Mouse (Mus musculus) CH12.LX (cell line): ENCODE measurements at regions not wholly inside any gene's neighbourhood (a gene's known extent, or its start where the extent isn't known, plus 50 kb on each side); places are given as distances from the start of the nearest gene placed in this dataset.

Experiments
- DNase-seq: peaks from one replicate; pipeline ENCODE4 v3.0.0-alpha.2; 2013; ENCODE audit errors: extremely low read depth
- H3K27ac ChIP-seq: 2 replicates; pipeline ENCODE4 v1.5.1; 2012; ENCODE audit warnings: low read depth, mild to moderate bottlenecking, control low read depth, moderate library complexity; ENCODE audit not compliant: insufficient read depth
- H3K27me3 ChIP-seq: replicated peaks from 2 replicates; pipeline ENCODE3; 2012; ENCODE audit warnings: inconsistent platforms
- H3K36me3 ChIP-seq, 2 experiments: replicated peaks in 1 of 2; 2 replicates each; pipeline versions ENCODE3 to v1.6.1; 2012; ENCODE audit warnings: inconsistent platforms in 1 of 2, low read length in 1 of 2, mild to moderate bottlenecking in 1 of 2, mixed read lengths in 1 of 2, moderate library complexity in 1 of 2; ENCODE audit not compliant: control insufficient read depth in 1 of 2, insufficient read depth in 1 of 2
- H3K4me1 ChIP-seq, 2 experiments: 2 replicates each; pipeline ENCODE4 v1.6.1; 2012; ENCODE audit warnings: inconsistent platforms in 1 of 2, moderate library complexity in 1 of 2; ENCODE audit not compliant: insufficient read depth in 2 of 2, control insufficient read depth in 1 of 2
- H3K4me2 ChIP-seq: 2 replicates; pipeline ENCODE4 v1.6.1; 2012; ENCODE audit warnings: low read depth, mild to moderate bottlenecking, control low read depth; ENCODE audit not compliant: poor library complexity, insufficient read depth, severe bottlenecking
- H3K4me3 ChIP-seq, 3 experiments: fragments of 150-350 bp in 1 of 3; sonication (generic) in 1 of 3; replicated peaks in 1 of 3; 2 replicates each; pipeline versions ENCODE3 to v1.5.1; 2011 to 2012; ENCODE audit warnings: low read depth in 2 of 3, low read length in 2 of 3, mild to moderate bottlenecking in 2 of 3, moderate library complexity in 2 of 3, control low read depth in 1 of 3, improper control_type of control experiment in 1 of 3, inconsistent platforms in 1 of 3, mixed read lengths in 1 of 3; ENCODE audit not compliant: poor library complexity in 1 of 3
- H3K79me2 ChIP-seq: replicated peaks from 2 replicates; pipeline ENCODE4 v1.6.1; 2012; ENCODE audit warnings: mild to moderate bottlenecking, moderate library complexity; ENCODE audit not compliant: control insufficient read depth, poor library complexity, insufficient read depth, severe bottlenecking; ENCODE audit errors: extremely low read depth
- H3K9ac ChIP-seq: 2 replicates; pipeline ENCODE4 v1.6.1; 2012; ENCODE audit warnings: low read depth, mild to moderate bottlenecking, control low read depth, moderate library complexity; ENCODE audit not compliant: insufficient read depth
- H3K9me3 ChIP-seq: replicated peaks from 2 replicates; pipeline ENCODE3; 2012; ENCODE audit warnings: low read length, inconsistent platforms, mixed read lengths
- BHLHE40 ChIP-seq: IDR thresholded peaks from 2 replicates; pipeline ENCODE4 v1.6.1; 2011; ENCODE audit warnings: mild to moderate bottlenecking, low read depth, low read length, improper control_type of control experiment
- CHD1 ChIP-seq: IDR thresholded peaks from 2 replicates; pipeline ENCODE4 v1.6.1; 2012; ENCODE audit warnings: low read depth, low read length, improper control_type of control experiment, inconsistent platforms
- CHD2 ChIP-seq: IDR thresholded peaks from 2 replicates; pipeline ENCODE4 v1.6.1; 2011; ENCODE audit warnings: low read length, improper control_type of control experiment
- E2F4 ChIP-seq: IDR thresholded peaks from 2 replicates; pipeline ENCODE4 v1.6.1; 2011; ENCODE audit warnings: low read depth, low read length, improper control_type of control experiment; ENCODE audit not compliant: insufficient replicate concordance
- ELF1 ChIP-seq: IDR thresholded peaks from 2 replicates; pipeline ENCODE4 v1.6.1; 2014; ENCODE audit warnings: low read depth, mild to moderate bottlenecking, inconsistent platforms, low read length, improper control_type of control experiment
- EP300 ChIP-seq: IDR thresholded peaks from 2 replicates; pipeline ENCODE4 v1.6.1; 2011; ENCODE audit warnings: low read length, improper control_type of control experiment
- ETS1 ChIP-seq: conservative IDR thresholded peaks from 2 replicates; pipeline ENCODE4 v1.6.1; 2012; ENCODE audit warnings: low read depth, mild to moderate bottlenecking, inconsistent platforms, low read length, improper control_type of control experiment, moderate library complexity
- JUND ChIP-seq: conservative IDR thresholded peaks from 2 replicates; pipeline ENCODE4 v1.6.1; 2011; ENCODE audit warnings: low read depth, low read length, improper control_type of control experiment
- KAT2A ChIP-seq: IDR thresholded peaks from 2 replicates; pipeline ENCODE4 v1.6.1; 2012; ENCODE audit warnings: low read length, improper control_type of control experiment, inconsistent platforms; ENCODE audit not compliant: insufficient replicate concordance
- MAZ ChIP-seq: IDR thresholded peaks from 2 replicates; pipeline ENCODE4 v1.6.1; 2012; ENCODE audit warnings: low read depth, mild to moderate bottlenecking, inconsistent platforms, low read length, improper control_type of control experiment, moderate library complexity
- MEF2A ChIP-seq: IDR thresholded peaks from 2 replicates; pipeline ENCODE4 v1.6.1; 2014; ENCODE audit warnings: low read depth, mild to moderate bottlenecking, inconsistent platforms, low read length, improper control_type of control experiment, borderline replicate concordance
- NELFE ChIP-seq: IDR thresholded peaks from 2 replicates; pipeline ENCODE4 v1.6.1; 2011; ENCODE audit warnings: low read depth, low read length, improper control_type of control experiment
- NRF1 ChIP-seq: IDR thresholded peaks from 2 replicates; pipeline ENCODE4 v1.6.1; 2014; ENCODE audit warnings: low read depth, mild to moderate bottlenecking, inconsistent platforms, low read length, improper control_type of control experiment, moderate library complexity
- RAD21 ChIP-seq: IDR thresholded peaks from 2 replicates; pipeline ENCODE4 v1.6.1; 2011; ENCODE audit warnings: low read depth, mild to moderate bottlenecking, low read length, improper control_type of control experiment, moderate library complexity
- SMC3 ChIP-seq: IDR thresholded peaks from 2 replicates; pipeline ENCODE4 v1.6.1; 2011; ENCODE audit warnings: low read depth, low read length, improper control_type of control experiment
- TBP ChIP-seq: conservative IDR thresholded peaks from 2 replicates; pipeline ENCODE4 v1.6.1; 2011; ENCODE audit warnings: low read depth, low read length, improper control_type of control experiment
- UBTF ChIP-seq: IDR thresholded peaks from 2 replicates; pipeline ENCODE4 v1.6.1; 2012; ENCODE audit warnings: low read depth, mild to moderate bottlenecking, inconsistent platforms, low read length, improper control_type of control experiment, moderate library complexity
- USF1 ChIP-seq: IDR thresholded peaks from 2 replicates; pipeline ENCODE4 v1.6.1; 2014; ENCODE audit warnings: low read depth, mild to moderate bottlenecking, inconsistent platforms, low read length, improper control_type of control experiment
- USF2 ChIP-seq: conservative IDR thresholded peaks from 2 replicates; pipeline ENCODE4 v1.6.1; 2011; ENCODE audit warnings: low read depth, low read length, improper control_type of control experiment
- ZC3H11A ChIP-seq: IDR thresholded peaks from 2 replicates; pipeline ENCODE4 v1.6.1; 2012; ENCODE audit warnings: low read depth, mild to moderate bottlenecking, inconsistent platforms, low read length, improper control_type of control experiment
- ZKSCAN1 ChIP-seq: IDR thresholded peaks from 2 replicates; pipeline ENCODE4 v1.6.1; 2012; ENCODE audit warnings: low read depth, inconsistent platforms, low read length, improper control_type of control experiment, borderline replicate concordance
- ZNF384 ChIP-seq: IDR thresholded peaks from 2 replicates; pipeline ENCODE4 v1.6.1; 2012; ENCODE audit warnings: low read depth, low read length, improper control_type of control experiment, inconsistent platforms
- dilution Hi-C: fragments of 300-500 bp; cut with MboI; formaldehyde crosslinking; loops from 2 replicates; pipeline ENCODE4 v1.14.3; 2020; ENCODE audit warnings: low sequenced_read_pairs; ENCODE audit not compliant: extremely low pct_unique_long_range_greater_than_20kb, extremely low pct_ligation_motif_present
- in situ Hi-C: fragments of 300-500 bp; cut with MboI; formaldehyde crosslinking; loops from 3 replicates; pipeline ENCODE4 v1.14.3; 2019; ENCODE audit warnings: low sequenced_read_pairs, low pct_ligation_motif_present, low pct_unique_long_range_greater_than_20kb, mixed read lengths

- in situ Hi-C loops (no loop called here), dilution Hi-C loops (no loop called here)
- H3K79me2 ChIP-seq = no peaks in the 10 kb centered on the region
- no peak overlapping the region for H3K27ac ChIP-seq
- DNase-seq = no peak
- H3K4me1 ChIP-seq = 0 out of 4 replicates have a peak, but pooled peaks cover 0 to 2% of the 10 kb centered on the region in 2 experiments
- TF ChIP-seq ZC3H11A = no peak
- TF ChIP-seq CHD2 = no peak
- TF ChIP-seq JUND = no peak
- no peak for TF ChIP-seq ETS1
- no peak for TF ChIP-seq CHD1
- TF ChIP-seq MAZ = no peak
- no peak for TF ChIP-seq UBTF
- TF ChIP-seq KAT2A = no peak
- TF ChIP-seq EP300 = no peak
- no peak for TF ChIP-seq USF2
- no peak for TF ChIP-seq RAD21
- TF ChIP-seq NELFE = no peak
- TF ChIP-seq ELF1 = no peak
- TF ChIP-seq TBP = no peak
- TF ChIP-seq USF1 = no peak
- TF ChIP-seq ZKSCAN1 = no peak
- no peak for TF ChIP-seq BHLHE40
- TF ChIP-seq SMC3 = no peak
- no peaks in the 10 kb centered on the region for H3K36me3 ChIP-seq
- H3K9ac ChIP-seq = no peak overlapping the region
- H3K4me3 ChIP-seq = no peak overlapping the region
- H3K27me3 ChIP-seq = peaks cover 2% of the 10 kb centered on the region
- no peak overlapping the region for H3K4me2 ChIP-seq
- H3K9me3 ChIP-seq = no peaks in the 10 kb centered on the region
These were observed 233.8 kb upstream of the Zmiz1 start for GRCm38 (mm10) chr14:25225214-25225613.

GRCm38 (mm10) chr14:25226155-25226839 is 232.7 kb upstream of the Zmiz1 start:
- Histone ChIP-seq H3K4me2 (no peak overlapping the region), H3K27me3 (peaks cover 3% of the 10 kb centered on the region), H3K4me1 (0 out of 4 replicates have a peak, but pooled peaks cover 0 to 2% of the 10 kb centered on the region in 2 experiments), H3K36me3 (no peaks in the 10 kb centered on the region)
- dilution Hi-C loops = no loop called here
- TF ChIP-seq NRF1 (peak; percentile 58; the same call in 1 of the 2 replicates), ZNF384 (no peak), JUND (no peak), MEF2A (no peak), E2F4 (no peak)
- TF ChIP-seq, all 38 proteins: peak for 1
- no peak overlapping the region for H3K27ac ChIP-seq
- no peaks in the 10 kb centered on the region for H3K79me2 ChIP-seq
- no peak overlapping the region for H3K4me3 ChIP-seq
- H3K9ac ChIP-seq = no peak overlapping the region
- no peak for DNase-seq
- in situ Hi-C loops = no loop called here
- no peaks in the 10 kb centered on the region for H3K9me3 ChIP-seq
